Mouse (Mus musculus) midbrain, embryonic 14.5 days (tissue): Measurements from ENCODE around the gene Snrpg. TPM values are rescaled to one million over a fixed set of nuclear protein-coding genes. Genes with fewer than 3 reads are reported as not detected.

Experiments
- ATAC-seq: fragments of 200-750 bp; cut with Nextera tagmentation; 2 replicates; pipeline ENCODE4 v1.8.0; 2017; ENCODE audit warnings: moderate number of reproducible peaks, moderate library complexity; ENCODE audit not compliant: low FRiP score, low TSS enrichment
- DNase-seq: peaks from one replicate; pipeline ENCODE4 v3.0.0-alpha.2; 2015
- H3K27ac ChIP-seq: fragments of 300-500 bp; sonication (generic); replicated peaks from 2 replicates; pipeline ENCODE4 v1.5.1; 2014; ENCODE audit warnings: mild to moderate bottlenecking, low read depth, low read length, moderate library complexity
- H3K27me3 ChIP-seq: fragments of 300-500 bp; sonication (generic); 2 replicates; pipeline ENCODE4 v1.6.1; 2014; ENCODE audit warnings: low read length, control low read depth, mixed read lengths; ENCODE audit not compliant: control insufficient read depth, insufficient read depth
- H3K36me3 ChIP-seq: fragments of 300-500 bp; sonication (generic); 2 replicates; pipeline ENCODE4 v1.6.1; 2014; ENCODE audit warnings: low read length, control low read depth; ENCODE audit not compliant: control insufficient read depth, insufficient read depth
- H3K4me1 ChIP-seq: fragments of 300-500 bp; sonication (generic); 2 replicates; pipeline ENCODE4 v1.6.1; 2014; ENCODE audit warnings: mild to moderate bottlenecking, antibody characterized with exemption, low read length, control low read depth; ENCODE audit not compliant: control insufficient read depth, insufficient read depth
- H3K4me2 ChIP-seq: fragments of 300-500 bp; sonication (generic); 2 replicates; pipeline ENCODE4 v1.6.1; 2014; ENCODE audit warnings: mild to moderate bottlenecking, low read length, moderate library complexity
- H3K4me3 ChIP-seq: fragments of 300-500 bp; sonication (generic); replicated peaks from 2 replicates; pipeline ENCODE4 v1.5.1; 2014; ENCODE audit warnings: low read depth, low read length
- H3K9ac ChIP-seq: fragments of 300-500 bp; sonication (generic); replicated peaks from 2 replicates; pipeline ENCODE4 v1.6.1; 2014; ENCODE audit warnings: mild to moderate bottlenecking, low read length, moderate library complexity
- H3K9me3 ChIP-seq: fragments of 300-500 bp; sonication (generic); 2 replicates; pipeline ENCODE4 v1.6.1; 2016; ENCODE audit warnings: low read length, control low read depth, mixed read lengths; ENCODE audit not compliant: control insufficient read depth
- WGBS: fragments of 180-500 bp; shearing (Covaris S2); extraction: QIAGEN DNeasy Blood & Tissue Kit; methylation state at CpG from one replicate; pipeline ENCODE4 v1.1.7; 2014; 5-methylcytosine and 5-hydroxymethylcytosine counted together
- polyA plus RNA-seq: library from polyadenylated mRNA; unstranded; fragments of >200 nt; fragmentation: Nextera tagmentation; extraction: Ambion mirVana; gene quantifications from 2 replicates; pipeline ENCODE4 v1.2.1, GENCODE M21; 2014

The Snrpg gene
- polyA plus RNA-seq, 1 experiment from 2014 or later: 480 TPM

DNA sequence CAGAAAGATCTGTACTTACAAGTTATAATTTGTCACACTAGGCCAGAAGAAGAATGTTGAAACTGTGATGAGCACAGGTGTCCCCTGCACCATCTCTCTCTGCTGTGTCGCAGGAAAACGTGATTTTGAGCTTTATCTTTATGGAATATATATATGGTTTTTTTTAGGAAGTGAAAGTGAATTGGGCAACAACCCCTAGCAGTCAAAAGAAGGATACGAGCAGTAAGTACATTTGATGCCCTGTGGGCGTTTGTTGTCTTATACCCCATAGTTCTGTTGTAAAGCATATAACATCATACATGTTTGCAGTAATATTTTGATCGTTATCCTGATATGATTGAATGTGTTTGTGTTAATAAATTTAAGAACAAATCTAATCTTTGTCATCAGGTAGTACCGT, 47.6 kb downstream of the Snrpg start:
- DNase-seq (no peak), ATAC-seq (no peak)
- Histone ChIP-seq H3K27ac (no peak overlapping the region), H3K9ac (no peak overlapping the region), H3K4me1 (no peaks in the 10 kb centered on the region), H3K27me3 (no peaks in the 10 kb centered on the region), H3K4me3 (no peak overlapping the region), H3K4me2 (no peak overlapping the region), H3K36me3 (peaks cover 87% of the 10 kb centered on the region), H3K9me3 (no peaks in the 10 kb centered on the region)
- WGBS: 94% methylated on average over 6 of the region's 6 CpGs

GRCm38 (mm10) chr6:86419239-86419638, 48.1 kb downstream of the Snrpg start:
- Histone ChIP-seq H3K4me3 (no peak overlapping the region), H3K4me2 (no peak overlapping the region), H3K36me3 (peaks cover 85% of the 10 kb centered on the region), H3K9me3 (no peaks in the 10 kb centered on the region), H3K9ac (no peak overlapping the region), H3K4me1 (no peaks in the 10 kb centered on the region), H3K27ac (no peak overlapping the region), H3K27me3 (no peaks in the 10 kb centered on the region)
- 91% methylated on average over 3 of the region's 3 CpGs for WGBS
- ATAC-seq: no peak
- DNase-seq: no peak

DNA sequence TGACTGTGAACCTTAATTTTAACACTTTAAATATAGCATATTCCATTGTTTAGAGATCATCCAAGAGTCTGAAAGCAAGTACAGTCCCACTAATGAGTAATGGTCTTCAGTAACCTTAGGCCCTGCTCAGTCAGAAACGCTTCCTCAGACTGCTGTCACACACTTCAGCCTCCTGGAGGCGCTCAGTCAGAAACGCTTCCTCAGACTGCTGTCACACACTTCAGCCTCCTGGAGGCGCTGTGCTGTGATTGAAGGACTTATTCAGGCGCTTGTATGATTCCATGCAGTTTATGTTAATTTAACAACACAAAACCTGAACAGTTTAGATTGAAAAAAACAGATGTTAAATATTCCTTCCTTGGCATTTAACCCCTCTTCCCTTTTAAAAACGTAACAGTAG, 49.4 kb downstream of the Snrpg start:
- Histone ChIP-seq H3K36me3 (peaks cover 86% of the 10 kb centered on the region), H3K9me3 (no peaks in the 10 kb centered on the region), H3K27ac (no peak overlapping the region), H3K9ac (no peak overlapping the region), H3K4me2 (no peak overlapping the region), H3K4me3 (no peak overlapping the region), H3K4me1 (no peaks in the 10 kb centered on the region), H3K27me3 (no peaks in the 10 kb centered on the region)
- 73% methylated on average over 6 of the region's 6 CpGs for WGBS
- DNase-seq (peak; percentile 41), ATAC-seq (no peak)

- Histone ChIP-seq H3K36me3 (peaks cover 87% of the 10 kb centered on the region), H3K4me2 (no peak within 1 kb of the TSS), H3K4me3 (no peak within 1 kb of the TSS), H3K4me1 (no peaks in the 10 kb centered on the region), H3K9ac (no peak within 1 kb of the TSS), H3K27ac (no peak within 1 kb of the TSS), H3K9me3 (no peaks in the 10 kb centered on the region), H3K27me3 (no peaks in the 10 kb centered on the region)
- DNase-seq (no peak), ATAC-seq (no peak)
- 93% methylated on average over 1 of the region's 1 CpGs for WGBS
These were observed 55.3 kb downstream of the Snrpg start, which contains the start of gene Gm44790 for GRCm38 (mm10) chr6:86426358-86426757. Gm44790 (plus strand) TSS chr6:86426658.

Other genes with a start within 250 kb of the Snrpg start
- 8.6 and 9.7 TPM in 2 replicates for gene Tgfa, start 176.1 kb upstream of the Snrpg start, polyA plus RNA-seq
- gene Fam136a, start 5.7 kb upstream of the Snrpg start, polyA plus RNA-seq: 124 and 130 TPM in 2 replicates
- 68.7 and 109 TPM in 2 replicates for gene Pcyox1, start 25.9 kb downstream of the Snrpg start, polyA plus RNA-seq
- 317 and 387 TPM in 2 replicates for gene Tia1, start 32.9 kb downstream of the Snrpg start, polyA plus RNA-seq
- gene Gm44790, start 55.4 kb downstream of the Snrpg start, polyA plus RNA-seq: not detected in 2 replicates
- 22.8 and 25.5 TPM in 2 replicates for gene C87436, start 67.1 kb downstream of the Snrpg start, polyA plus RNA-seq
- 289 and 325 TPM in 2 replicates for gene Pcbp1, start 155.0 kb downstream of the Snrpg start, polyA plus RNA-seq